Mouse (Mus musculus) erythroblast, embryonic 14.5 days (primary cell): ENCODE measurements at regions not wholly inside any gene's neighbourhood (a gene's known extent, or its start where the extent isn't known, plus 50 kb on each side); places are given as distances from the start of the nearest gene placed in this dataset.

Source experiments
- GATA1 ChIP-seq: IDR thresholded peaks from 2 replicates; pipeline ENCODE4 v1.6.1; 2012; ENCODE audit warnings: low read length, inconsistent platforms, mixed read lengths
- TAL1 ChIP-seq: IDR thresholded peaks from 3 replicates; pipeline ENCODE4 v1.6.1; 2012; ENCODE audit warnings: low read length, inconsistent platforms, mixed read lengths

DNA sequence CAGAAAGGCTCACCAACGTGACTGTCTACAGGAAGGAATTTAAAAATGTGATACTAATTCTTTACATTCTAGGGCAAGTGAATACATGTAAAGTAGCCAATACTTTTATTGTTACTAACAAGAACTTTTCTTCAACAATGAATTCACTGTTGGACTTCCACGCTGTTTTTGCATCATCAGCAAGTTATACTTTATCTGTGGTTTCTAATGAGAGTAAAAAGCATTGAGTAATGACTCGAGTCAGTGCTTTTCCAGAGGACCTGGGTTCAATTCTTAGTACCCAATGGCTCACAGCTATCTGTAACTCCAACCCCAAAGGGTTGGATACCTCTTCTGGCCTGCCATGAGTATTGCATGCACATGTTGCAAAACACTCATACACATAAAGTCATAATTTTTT, 270.3 kb upstream of the Tmem161b start:
- no peak for TF ChIP-seq TAL1
- TF ChIP-seq GATA1, result no peak
